Mouse (Mus musculus): Measurements from ENCODE around the gene Tmem117. TPM values are rescaled to one million over a fixed set of nuclear protein-coding genes. Genes with fewer than 3 reads are reported as not detected.

Gene Tmem117
- total and polyA plus RNA-seq, 3 experiments: 0.16 TPM; not detected in 2

GRCm38 (mm10) chr15:95042437-95042836 lies 413.4 kb downstream of the Tmem117 start:
- H3K36me3 ChIP-seq (replicated peaks): no peaks in the 10 kb centered on the region
- peaks cover 51% of the 10 kb centered on the region for H3K9me3 ChIP-seq (replicated peaks)
- TF ChIP-seq CTCF (IDR thresholded peaks at IDR 0.05; ENCODE audit: low read depth, low read length) (no peak), GATA1 (IDR thresholded peaks at IDR 0.05; ENCODE audit: borderline replicate concordance, low read length) (no peak), POLR2AphosphoS5 (IDR thresholded peaks at IDR 0.05; ENCODE audit: insufficient replicate concordance, low read depth, low read length) (no peak), GATA2 (IDR thresholded peaks at IDR 0.05; ENCODE audit: borderline replicate concordance, low read depth, low read length) (no peak), TAL1 (conservative IDR thresholded peaks at IDR 0.05; ENCODE audit: low read depth, low read length) (no peak)
- H3K4me1 ChIP-seq (ENCODE audit: insufficient read depth, low read depth, low read length): no peaks in the 10 kb centered on the region
- no peaks in the 10 kb centered on the region for H3K27me3 ChIP-seq (ENCODE audit: insufficient read depth, low read length)
- DNase-seq (ENCODE audit: low spot score) (no peak), ATAC-seq (ENCODE audit: extremely low read depth, insufficient number of reproducible peaks, low FRiP score, poor library complexity, severe bottlenecking) (no peak)
- H3K4me3 ChIP-seq (ENCODE audit: low read depth, low read length): no peak overlapping the region

- no peak for ATAC-seq (ENCODE audit: extremely low read depth, insufficient number of reproducible peaks, low FRiP score, poor library complexity, severe bottlenecking)
- Histone ChIP-seq H3K4me1 (ENCODE audit: insufficient read depth, low read depth, low read length) (no peaks in the 10 kb centered on the region), H3K9me3 (replicated peaks) (peaks cover 47% of the 10 kb centered on the region), H3K27me3 (ENCODE audit: insufficient read depth, low read length) (no peaks in the 10 kb centered on the region), H3K36me3 (replicated peaks) (no peaks in the 10 kb centered on the region), H3K4me3 (ENCODE audit: low read depth, low read length) (no peak overlapping the region)
- TF ChIP-seq GATA1 (IDR thresholded peaks at IDR 0.05; ENCODE audit: borderline replicate concordance, low read length) (no peak), CTCF (IDR thresholded peaks at IDR 0.05; ENCODE audit: low read depth, low read length) (no peak), TAL1 (conservative IDR thresholded peaks at IDR 0.05; ENCODE audit: low read depth, low read length) (no peak), POLR2AphosphoS5 (IDR thresholded peaks at IDR 0.05; ENCODE audit: insufficient replicate concordance, low read depth, low read length) (no peak), GATA2 (IDR thresholded peaks at IDR 0.05; ENCODE audit: borderline replicate concordance, low read depth, low read length) (no peak)
- DNase-seq (ENCODE audit: low spot score): no peak
Measured at GRCm38 (mm10) chr15:95044011-95044410, 415.0 kb downstream of the Tmem117 start.

GRCm38 (mm10) chr15:95047486-95047885 lies 418.5 kb downstream of the Tmem117 start:
- no peak for TF ChIP-seq POLR2AphosphoS5 (IDR thresholded peaks at IDR 0.05; ENCODE audit: insufficient replicate concordance, low read depth, low read length)
- TF ChIP-seq GATA1 (IDR thresholded peaks at IDR 0.05; ENCODE audit: borderline replicate concordance, low read length): no peak
- no peak for TF ChIP-seq CTCF (IDR thresholded peaks at IDR 0.05; ENCODE audit: low read depth, low read length)
- Histone ChIP-seq H3K27me3 (ENCODE audit: insufficient read depth, low read length) (no peaks in the 10 kb centered on the region), H3K9me3 (replicated peaks) (peaks cover 44% of the 10 kb centered on the region), H3K4me3 (ENCODE audit: low read depth, low read length) (no peak overlapping the region), H3K36me3 (replicated peaks) (no peaks in the 10 kb centered on the region), H3K4me1 (ENCODE audit: insufficient read depth, low read depth, low read length) (no peaks in the 10 kb centered on the region)
- DNase-seq (ENCODE audit: low spot score) (no peak), ATAC-seq (ENCODE audit: extremely low read depth, insufficient number of reproducible peaks, low FRiP score, poor library complexity, severe bottlenecking) (no peak)

GRCm38 (mm10) chr15:95049171-95049729 lies 420.2 kb downstream of the Tmem117 start:
- ATAC-seq (ENCODE audit: extremely low read depth, insufficient number of reproducible peaks, low FRiP score, poor library complexity, severe bottlenecking): no peak
- DNase-seq (ENCODE audit: low spot score): no peak

GRCm38 (mm10) chr15:95055081-95055650 lies 426.1 kb downstream of the Tmem117 start:
- TF ChIP-seq TAL1 (conservative IDR thresholded peaks at IDR 0.05; ENCODE audit: low read depth, low read length) (no peak), GATA1 (IDR thresholded peaks at IDR 0.05; ENCODE audit: borderline replicate concordance, low read length) (no peak), POLR2AphosphoS5 (IDR thresholded peaks at IDR 0.05; ENCODE audit: insufficient replicate concordance, low read depth, low read length) (no peak), CTCF (IDR thresholded peaks at IDR 0.05; ENCODE audit: low read depth, low read length) (no peak), GATA2 (IDR thresholded peaks at IDR 0.05; ENCODE audit: borderline replicate concordance, low read depth, low read length) (no peak)
- Histone ChIP-seq H3K4me3 (ENCODE audit: low read depth, low read length) (no peak overlapping the region), H3K36me3 (replicated peaks) (no peaks in the 10 kb centered on the region), H3K9me3 (replicated peaks) (peaks cover 44% of the 10 kb centered on the region), H3K4me1 (ENCODE audit: insufficient read depth, low read depth, low read length) (no peaks in the 10 kb centered on the region), H3K27me3 (ENCODE audit: insufficient read depth, low read length) (no peaks in the 10 kb centered on the region)
- ATAC-seq (ENCODE audit: extremely low read depth, insufficient number of reproducible peaks, low FRiP score, poor library complexity, severe bottlenecking) (no peak), DNase-seq (ENCODE audit: low spot score) (no peak)

More at GRCm38 (mm10) chr15:95049171-95049729, 420.2 kb downstream of the Tmem117 start:
- no peak overlapping the region for H3K4me3 ChIP-seq (ENCODE audit: low read depth, low read length)
- H3K9me3 ChIP-seq (replicated peaks): peaks cover 39% of the 10 kb centered on the region
- no peaks in the 10 kb centered on the region for H3K27me3 ChIP-seq (ENCODE audit: insufficient read depth, low read length)
- no peaks in the 10 kb centered on the region for H3K4me1 ChIP-seq (ENCODE audit: insufficient read depth, low read depth, low read length)
- TF ChIP-seq CTCF (IDR thresholded peaks at IDR 0.05; ENCODE audit: low read depth, low read length) (no peak), GATA1 (IDR thresholded peaks at IDR 0.05; ENCODE audit: borderline replicate concordance, low read length) (no peak), TAL1 (conservative IDR thresholded peaks at IDR 0.05; ENCODE audit: low read depth, low read length) (no peak), GATA2 (IDR thresholded peaks at IDR 0.05; ENCODE audit: borderline replicate concordance, low read depth, low read length) (no peak), POLR2AphosphoS5 (IDR thresholded peaks at IDR 0.05; ENCODE audit: insufficient replicate concordance, low read depth, low read length) (no peak)
- H3K36me3 ChIP-seq (replicated peaks): no peaks in the 10 kb centered on the region

GRCm38 (mm10) chr15:95068023-95068422 lies 439.0 kb downstream of the Tmem117 start:
- no peaks in the 10 kb centered on the region for H3K36me3 ChIP-seq (replicated peaks)
- ATAC-seq (ENCODE audit: extremely low read depth, insufficient number of reproducible peaks, low FRiP score, poor library complexity, severe bottlenecking) (no peak), DNase-seq (ENCODE audit: low spot score) (no peak)
- TF ChIP-seq GATA1 (IDR thresholded peaks at IDR 0.05; ENCODE audit: borderline replicate concordance, low read length) (no peak), TAL1 (conservative IDR thresholded peaks at IDR 0.05; ENCODE audit: low read depth, low read length) (no peak), POLR2AphosphoS5 (IDR thresholded peaks at IDR 0.05; ENCODE audit: insufficient replicate concordance, low read depth, low read length) (no peak), GATA2 (IDR thresholded peaks at IDR 0.05; ENCODE audit: borderline replicate concordance, low read depth, low read length) (no peak), CTCF (IDR thresholded peaks at IDR 0.05; ENCODE audit: low read depth, low read length) (no peak)
- no peaks in the 10 kb centered on the region for H3K4me1 ChIP-seq (ENCODE audit: insufficient read depth, low read depth, low read length)
- no peaks in the 10 kb centered on the region for H3K27me3 ChIP-seq (ENCODE audit: insufficient read depth, low read length)
- H3K4me3 ChIP-seq (ENCODE audit: low read depth, low read length): no peak overlapping the region
- H3K9me3 ChIP-seq (replicated peaks): peaks cover 33% of the 10 kb centered on the region
